Mouse (Mus musculus): Measurements from ENCODE around the gene Psors1c2. TPM values are rescaled to one million over a fixed set of nuclear protein-coding genes. Genes with fewer than 3 reads are reported as not detected.

Gene Psors1c2
- polyA plus RNA-seq, 2 experiments from 2014 or later, result not detected

DNA sequence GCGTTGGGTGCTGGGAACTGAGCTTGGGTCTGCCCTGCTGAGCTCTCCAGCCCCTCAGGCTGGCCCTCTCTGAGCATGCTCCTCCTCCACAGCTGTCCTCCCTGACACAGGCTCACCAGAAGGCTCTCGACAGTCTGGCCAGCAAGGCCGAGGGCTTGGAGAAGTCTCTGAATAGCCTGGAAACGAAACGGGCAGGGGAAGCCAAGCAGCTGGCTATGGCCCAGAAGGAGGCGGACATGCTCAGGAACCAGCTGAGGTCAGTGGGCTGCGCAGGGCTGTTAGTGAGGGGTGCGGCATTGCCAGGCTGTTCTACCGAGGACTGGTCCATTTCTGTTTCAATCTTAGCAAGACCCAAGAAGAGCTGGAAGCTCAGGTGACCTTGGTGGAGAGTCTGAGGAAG, 8.6 kb upstream of the Psors1c2 start:
- no peak for ATAC-seq

DNA sequence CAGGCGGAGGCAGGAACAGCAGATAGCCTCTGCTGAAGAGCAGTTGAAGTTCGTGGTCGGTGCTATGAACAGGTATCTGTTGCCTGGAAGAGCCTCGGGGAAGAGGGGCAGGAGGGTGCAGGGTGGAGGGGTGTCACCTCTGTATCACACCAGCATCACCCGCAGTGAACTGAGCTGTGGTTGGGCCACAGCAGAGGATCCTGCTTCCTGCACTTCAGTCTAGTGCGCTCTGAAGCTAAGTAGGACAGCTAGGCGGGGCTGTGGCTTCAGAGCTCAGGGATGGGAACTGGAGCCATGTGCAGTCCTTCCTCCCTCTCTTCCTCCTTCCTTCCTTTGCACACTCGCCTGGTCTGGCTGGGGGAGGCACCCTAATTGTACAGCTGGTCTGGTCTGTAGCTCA, 6.4 kb upstream of the Psors1c2 start:
- no peak for ATAC-seq

- no peak for ATAC-seq
These were observed 641 bp upstream of the Psors1c2 start for GRCm38 (mm10) chr17:35532360-35532759.

DNA sequence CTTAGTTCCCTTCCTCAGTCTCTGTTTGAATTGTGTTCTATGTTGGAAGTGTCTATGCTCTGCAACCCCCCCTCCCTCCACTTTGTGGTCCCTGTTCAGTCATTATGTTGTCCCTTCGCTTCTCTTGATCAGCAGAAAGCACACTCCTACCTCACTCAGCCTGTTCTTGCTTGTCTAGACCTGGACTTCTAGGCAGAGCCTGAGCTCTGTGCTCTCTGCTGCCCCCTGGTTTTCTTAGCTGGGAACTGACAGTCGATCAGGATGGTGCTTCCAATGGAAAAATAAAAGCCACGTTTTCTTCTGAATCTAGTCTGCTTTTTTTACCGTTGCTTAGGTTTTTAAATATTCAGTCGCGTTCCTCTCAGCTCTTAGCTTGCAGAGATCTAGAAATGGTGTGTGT, 1.3 kb downstream of the Psors1c2 start:
- ATAC-seq, result no peak

GRCm38 (mm10) chr17:35537421-35537820, 4.4 kb downstream of the Psors1c2 start:
- ATAC-seq, result no peak

DNA sequence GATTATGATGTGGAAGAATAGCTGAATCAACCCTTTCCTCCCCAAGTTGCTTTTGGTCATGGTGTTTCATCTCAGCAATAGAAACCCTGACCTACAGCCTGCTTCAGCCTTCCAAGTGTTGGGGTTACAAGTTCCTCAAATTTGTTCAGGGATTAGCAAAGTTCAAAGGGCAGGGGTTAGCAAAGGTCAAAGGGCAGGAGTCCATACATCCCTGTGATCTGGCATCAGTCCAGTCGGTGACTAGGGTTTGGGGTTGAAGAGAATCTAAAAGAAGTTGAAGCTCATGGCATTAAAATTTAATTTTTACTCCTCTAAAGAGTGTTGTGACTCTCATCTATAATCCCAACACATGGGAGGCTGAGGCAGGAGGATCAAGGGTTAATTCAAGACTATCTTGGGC, 5.5 kb downstream of the Psors1c2 start:
- ATAC-seq, result no peak

DNA sequence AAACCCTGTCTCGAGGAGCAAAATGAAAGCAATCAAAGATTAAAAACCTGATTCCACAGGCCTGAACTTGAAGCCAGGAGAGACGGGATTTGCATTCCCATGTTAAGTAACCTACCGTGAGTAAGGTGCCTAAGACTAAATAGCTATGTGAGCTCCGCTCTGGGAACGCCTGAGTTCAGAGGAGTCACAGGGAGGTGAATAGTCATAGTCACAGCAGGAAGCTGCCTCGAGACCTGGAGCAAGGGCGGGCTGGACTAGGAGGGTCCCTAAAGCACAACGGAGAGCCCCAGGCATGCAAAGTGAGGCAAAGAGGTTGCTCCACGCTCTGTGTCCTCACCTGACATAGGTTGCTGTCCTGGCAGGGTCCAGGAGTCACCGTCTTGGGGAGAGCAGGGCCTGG, 6.5 kb downstream of the Psors1c2 start:
- no peak for ATAC-seq

- ATAC-seq, result no peak
These were observed 9.9 kb downstream of the Psors1c2 start for GRCm38 (mm10) chr17:35542761-35543411.

- no peak for ATAC-seq
These were observed 10.4 kb downstream of the Psors1c2 start for GRCm38 (mm10) chr17:35543412-35543861.

DNA sequence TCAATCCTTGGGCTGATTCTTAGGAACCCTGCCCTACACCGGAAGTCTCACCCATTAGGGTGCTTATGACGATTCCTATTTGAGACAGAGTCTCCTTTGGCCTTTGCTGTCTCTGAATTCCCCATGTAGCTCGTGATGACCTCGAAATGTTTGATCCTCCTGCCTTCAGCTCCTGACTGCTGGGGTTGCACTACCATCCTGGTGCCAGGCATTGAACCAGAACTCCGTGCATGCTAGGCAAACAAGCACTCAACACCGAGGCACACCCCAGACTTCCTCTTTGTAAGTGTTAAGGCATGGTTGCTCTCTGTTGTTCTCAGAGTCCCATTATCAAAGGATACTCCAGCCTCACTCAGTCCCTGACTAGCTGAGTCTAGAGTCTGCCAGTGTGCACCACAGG, 11.0 kb downstream of the Psors1c2 start:
- ATAC-seq, result no peak

- no peak for ATAC-seq
These were observed 11.7 kb downstream of the Psors1c2 start for GRCm38 (mm10) chr17:35544680-35545079.

GRCm38 (mm10) chr17:35547465-35547864, 14.5 kb downstream of the Psors1c2 start:
- no peak for ATAC-seq

- ATAC-seq, result no peak
These were observed 15.6 kb downstream of the Psors1c2 start for GRCm38 (mm10) chr17:35548636-35549035.

DNA sequence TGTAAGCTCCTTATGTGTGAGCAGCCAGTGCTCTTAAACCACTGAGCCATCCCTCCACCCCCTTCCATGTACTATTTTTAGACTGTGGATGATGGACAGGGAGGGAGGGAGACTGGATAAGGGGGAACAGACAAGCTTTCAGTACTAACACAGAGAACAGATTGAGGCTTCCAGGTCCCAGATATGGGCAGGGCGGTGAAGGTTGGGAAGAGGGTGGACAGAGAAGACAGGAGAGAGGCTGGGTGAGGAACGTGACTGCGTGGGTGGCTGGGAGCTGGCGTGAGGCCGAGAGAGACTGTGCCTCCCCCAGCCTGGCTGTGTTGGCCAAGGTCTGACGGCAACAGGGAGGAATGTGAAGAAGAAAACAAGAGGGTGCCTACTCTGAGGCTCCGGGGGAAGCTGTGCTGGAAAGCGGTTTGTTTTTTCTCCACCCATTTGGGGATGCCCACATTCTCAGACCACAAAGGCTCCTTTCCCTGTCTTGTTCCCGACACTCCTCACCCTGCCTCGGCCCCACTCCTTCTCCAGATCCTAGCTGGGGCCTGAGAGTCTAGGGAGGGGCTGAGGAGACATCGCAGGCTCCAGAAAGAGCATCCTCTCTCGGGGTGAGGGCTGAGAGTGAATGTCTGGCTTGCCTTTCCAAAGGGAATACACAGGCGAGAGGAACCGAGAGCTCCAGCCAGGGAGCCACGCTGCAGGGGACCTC, 16.6 kb downstream of the Psors1c2 start:
- ATAC-seq, result no peak

DNA sequence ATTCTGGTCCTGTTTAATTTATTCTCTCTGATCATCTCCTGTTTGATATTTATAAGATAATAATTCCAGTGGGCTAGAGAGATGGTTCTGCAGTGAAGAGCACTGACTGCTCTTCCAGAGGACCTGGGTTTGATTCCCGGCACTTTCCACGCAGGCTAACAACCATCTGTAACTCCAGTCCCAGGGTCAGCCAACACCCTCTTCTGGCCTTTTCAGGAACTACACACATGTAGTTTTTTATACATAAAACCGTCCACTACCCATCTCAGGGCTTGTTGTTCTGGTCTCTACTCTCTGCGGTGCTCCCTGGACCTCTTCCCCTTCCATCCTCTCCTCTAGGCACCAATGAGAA, 17.1 kb downstream of the Psors1c2 start:
- ATAC-seq, result no peak

- no peak for ATAC-seq
These were observed 17.9 kb downstream of the Psors1c2 start for GRCm38 (mm10) chr17:35550871-35551270.

DNA sequence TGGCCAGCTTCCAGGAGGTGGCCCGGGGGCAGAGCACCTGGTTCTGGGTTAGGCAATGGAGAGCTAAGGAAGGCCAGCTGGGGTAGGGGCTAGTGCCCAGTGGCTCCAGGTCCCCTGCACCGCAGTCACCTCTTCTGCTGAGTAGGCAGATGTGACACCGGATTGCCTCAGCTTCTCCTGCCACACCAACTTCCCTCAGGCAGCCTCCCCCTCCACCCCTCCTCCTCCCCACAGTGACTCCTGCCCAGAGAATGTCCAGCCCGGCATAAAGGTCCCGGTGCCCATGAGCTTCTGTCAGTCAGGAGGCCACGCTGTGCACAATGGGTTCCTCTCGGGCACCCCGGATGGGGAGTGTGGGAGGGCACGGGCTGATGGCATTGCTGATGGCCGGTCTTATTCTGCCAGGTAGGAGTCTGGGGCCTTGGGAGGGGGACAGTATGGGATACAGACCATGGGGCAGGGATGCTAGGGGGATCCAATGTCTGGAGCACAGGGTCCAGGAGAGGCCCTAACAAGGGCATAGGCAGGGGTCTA, 18.9 kb downstream of the Psors1c2 start, which contains the start of gene Cdsn:
TSS of gene Cdsn (plus strand) at position 248 of the 534 bp plus-strand sequence.
- ATAC-seq, result no peak

DNA sequence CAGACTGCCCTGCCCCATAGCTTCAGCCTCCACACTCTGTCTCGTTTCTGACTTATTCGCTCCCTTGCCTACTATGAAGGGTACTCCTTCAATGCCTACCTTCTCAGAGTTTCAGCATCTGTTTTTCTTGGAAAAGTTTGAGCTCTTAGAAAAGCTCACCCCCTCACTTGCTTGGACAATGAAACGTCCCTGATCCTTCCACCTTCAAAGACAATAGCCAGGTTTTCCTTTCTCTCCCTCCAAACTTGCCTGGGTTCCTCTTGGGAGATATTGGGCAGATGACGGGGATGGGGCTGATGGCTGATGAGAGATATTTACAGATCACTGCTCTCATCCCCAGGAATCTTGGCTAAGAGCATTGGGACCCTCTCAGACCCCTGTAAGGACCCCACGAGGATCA, 21.3 kb downstream of the Psors1c2 start:
- no peak for ATAC-seq

DNA sequence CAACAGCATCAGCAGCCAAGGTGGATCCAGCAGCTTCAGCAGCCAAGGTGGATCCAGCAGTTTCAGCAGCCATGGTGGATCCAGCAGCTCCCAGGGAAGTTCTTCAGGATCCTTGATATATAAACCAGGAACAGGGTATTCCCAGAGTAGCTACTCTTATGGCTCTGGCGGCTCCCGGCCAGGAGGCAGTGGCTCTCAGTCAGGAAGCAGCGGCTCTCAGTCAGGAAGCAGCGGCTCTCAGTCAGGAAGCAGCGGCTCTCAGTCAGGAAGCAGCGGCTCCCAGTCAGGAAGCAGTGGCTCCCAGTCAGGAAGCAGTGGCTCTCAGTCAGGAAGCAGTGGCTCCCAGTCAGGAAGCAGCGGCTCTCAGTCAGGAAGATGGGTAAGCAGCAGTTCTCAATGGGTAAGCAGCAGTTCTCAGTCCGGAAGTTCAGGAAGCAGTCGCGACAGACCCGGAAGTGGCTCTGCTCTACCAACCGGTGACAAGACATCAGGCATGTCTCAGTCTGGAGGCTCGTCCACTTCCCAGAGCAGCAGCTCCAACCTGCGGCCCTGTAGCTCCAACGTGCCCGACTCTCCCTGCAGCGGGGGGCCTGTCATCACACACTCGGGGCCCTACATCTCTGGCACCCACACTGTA, 21.9 kb downstream of the Psors1c2 start:
- no peak for ATAC-seq

GRCm38 (mm10) chr17:35556186-35556765, 23.3 kb downstream of the Psors1c2 start:
- ATAC-seq, result no peak

DNA sequence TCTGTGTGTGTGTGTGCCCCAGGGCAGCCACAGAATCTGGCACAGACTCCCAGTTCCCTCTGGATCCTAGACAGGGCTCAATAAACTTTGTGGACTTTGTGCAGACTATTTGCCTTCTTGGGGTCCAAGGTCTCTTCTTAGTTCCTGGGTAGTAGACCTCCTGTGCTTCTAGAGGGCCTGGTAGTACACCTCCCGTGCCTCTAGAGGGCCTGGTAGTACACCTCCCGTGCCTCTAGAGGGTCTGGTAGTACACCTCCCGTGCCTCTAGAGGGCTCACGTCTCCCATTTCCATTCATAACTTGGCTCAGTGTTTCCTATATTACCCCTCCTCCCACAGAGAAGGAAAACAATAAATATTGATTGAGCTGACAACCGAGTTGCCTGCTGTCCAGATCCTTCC, 23.8 kb downstream of the Psors1c2 start:
- no peak for ATAC-seq

- ATAC-seq, result no peak
These were observed 24.4 kb downstream of the Psors1c2 start for GRCm38 (mm10) chr17:35557351-35557750.

- no peak for ATAC-seq
These were observed 25.2 kb downstream of the Psors1c2 start for GRCm38 (mm10) chr17:35558216-35558615.
